Mouse (Mus musculus) thymus, adult 2 months (tissue): ENCODE data around the gene Habp2.

Source experiments
- CTCF ChIP-seq: fragments of 200-500 bp; IDR thresholded peaks from 2 replicates; pipeline ENCODE4 v1.5.1; 2012; ENCODE audit warnings: mild to moderate bottlenecking, control low read depth, low read length, moderate library complexity, borderline replicate concordance; ENCODE audit not compliant: control insufficient read depth, poor library complexity, insufficient read depth; ENCODE audit errors: extremely low read depth
- POLR2A ChIP-seq: fragments of 200-500 bp; IDR thresholded peaks from 2 replicates; pipeline ENCODE4 v1.6.1; 2012; ENCODE audit warnings: mild to moderate bottlenecking, low read length, control low read depth, moderate library complexity; ENCODE audit not compliant: control insufficient read depth, poor library complexity, insufficient read depth; ENCODE audit errors: extremely low read depth

DNA sequence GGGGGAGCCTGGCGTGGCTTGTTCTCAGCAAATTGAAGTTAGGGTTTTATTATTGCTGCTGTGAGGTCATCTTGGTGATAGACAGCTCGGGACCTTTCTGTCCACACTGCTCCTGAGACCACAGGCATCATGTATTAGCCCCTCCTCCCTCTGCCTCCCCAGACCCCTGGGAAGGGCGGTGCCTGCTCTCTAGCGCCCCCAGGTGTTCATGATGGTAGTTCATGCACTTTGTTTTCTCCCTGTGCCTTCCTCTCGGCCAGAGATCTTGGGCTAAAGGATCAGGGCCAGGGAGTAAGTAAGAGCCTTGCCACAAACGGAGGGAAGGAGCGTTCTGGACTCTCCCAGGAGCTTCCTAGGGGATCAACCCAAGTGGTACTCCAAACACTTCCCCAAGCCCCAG is 32.2 kb upstream of the Habp2 start:
- TF ChIP-seq CTCF (no peak), POLR2A (no peak)
